Mouse (Mus musculus) ZHBTc4 (cell line): ENCODE results near the gene Lyrm9.
A peak's percentile ranks its signal among the peaks of the same experiment; 100 is the strongest.

Source experiments
- DNase-seq: peaks from one replicate; pipeline ENCODE4 v3.0.0-alpha.2; 2011; ENCODE audit warnings: low read depth, low spot score

The Lyrm9 gene

GRCm38 (mm10) chr11:78826442-78827013, at the start of gene Lyrm9:
TSS of gene Lyrm9 (plus strand) at chr11:78826584.
- DNase-seq: peak; percentile 96

GRCm38 (mm10) chr11:78777851-78778680, 48.3 kb upstream of the Lyrm9 start:
- DNase-seq: no peak

- DNase-seq: no peak
Measured at GRCm38 (mm10) chr11:78780002-78780401, 46.4 kb upstream of the Lyrm9 start.

GRCm38 (mm10) chr11:78780571-78780970, 45.8 kb upstream of the Lyrm9 start:
- DNase-seq: no peak

- no peak for DNase-seq
Measured at GRCm38 (mm10) chr11:78782326-78782725, 44.1 kb upstream of the Lyrm9 start.

GRCm38 (mm10) chr11:78782791-78783347, 43.5 kb upstream of the Lyrm9 start:
- no peak for DNase-seq

GRCm38 (mm10) chr11:78786013-78786431, 40.4 kb upstream of the Lyrm9 start:
- no peak for DNase-seq

- no peak for DNase-seq
Measured at GRCm38 (mm10) chr11:78789370-78790060, 36.9 kb upstream of the Lyrm9 start.

GRCm38 (mm10) chr11:78791582-78791981, 34.8 kb upstream of the Lyrm9 start:
- DNase-seq: no peak

GRCm38 (mm10) chr11:78792055-78792454, 34.3 kb upstream of the Lyrm9 start:
- no peak for DNase-seq

- DNase-seq: no peak
Measured at GRCm38 (mm10) chr11:78792465-78792864, 33.9 kb upstream of the Lyrm9 start.

GRCm38 (mm10) chr11:78793116-78793515, 33.3 kb upstream of the Lyrm9 start:
- DNase-seq: no peak

- DNase-seq: no peak
Measured at GRCm38 (mm10) chr11:78796072-78796729, 30.2 kb upstream of the Lyrm9 start.

- DNase-seq: no peak
Measured at GRCm38 (mm10) chr11:78801094-78801493, 25.3 kb upstream of the Lyrm9 start.

- peak; percentile 43 for DNase-seq
Measured at GRCm38 (mm10) chr11:78803587-78804316, 22.6 kb upstream of the Lyrm9 start.

- no peak for DNase-seq
Measured at GRCm38 (mm10) chr11:78804551-78804950, 21.8 kb upstream of the Lyrm9 start.

- DNase-seq: no peak
Measured at GRCm38 (mm10) chr11:78805198-78805597, 21.2 kb upstream of the Lyrm9 start.

GRCm38 (mm10) chr11:78805691-78806137, 20.7 kb upstream of the Lyrm9 start:
- peak; percentile 43 for DNase-seq

GRCm38 (mm10) chr11:78807341-78808108, 18.9 kb upstream of the Lyrm9 start:
- peak; percentile 92 for DNase-seq

- no peak for DNase-seq
Measured at GRCm38 (mm10) chr11:78809398-78809797, 17.0 kb upstream of the Lyrm9 start.
